Mouse (Mus musculus) induced T-regulatory cell, adult 2 months (primary cell): Measurements from ENCODE around the gene Sparc.
"Not testable (repeated sequence)": the region's sequence is repeated elsewhere in the genome, so short reads cannot be mapped to it uniquely, and the experiment has no call there.

Experiments
- DNase-seq: peaks from one replicate; pipeline ENCODE4 v3.0.0-alpha.2; 2012; ENCODE audit warnings: low read depth

The Sparc gene

GRCm38 (mm10) chr11:55436089-55436488, 13.1 kb upstream of the Sparc start:
- no peak for DNase-seq

DNA sequence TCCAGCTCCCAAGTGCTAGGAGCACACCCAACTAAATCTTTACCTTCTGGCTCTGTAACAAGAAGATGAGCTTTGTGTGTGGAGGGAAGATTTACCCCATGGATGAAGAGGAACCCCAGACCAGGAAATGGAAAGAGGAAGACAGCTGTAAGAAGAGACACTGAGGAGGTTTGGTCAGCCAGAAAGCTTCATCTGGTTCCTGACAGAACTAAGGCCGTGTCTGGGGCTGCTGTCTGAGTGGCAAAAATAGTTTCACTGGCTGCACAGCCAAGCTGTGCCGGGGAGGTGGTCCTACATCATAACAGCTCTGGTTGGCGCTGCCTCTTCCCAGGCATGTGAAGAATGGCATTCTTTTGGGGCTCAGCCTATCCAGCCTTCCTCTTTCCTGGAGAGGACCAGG, 10.0 kb upstream of the Sparc start:
- DNase-seq, result no peak

DNA sequence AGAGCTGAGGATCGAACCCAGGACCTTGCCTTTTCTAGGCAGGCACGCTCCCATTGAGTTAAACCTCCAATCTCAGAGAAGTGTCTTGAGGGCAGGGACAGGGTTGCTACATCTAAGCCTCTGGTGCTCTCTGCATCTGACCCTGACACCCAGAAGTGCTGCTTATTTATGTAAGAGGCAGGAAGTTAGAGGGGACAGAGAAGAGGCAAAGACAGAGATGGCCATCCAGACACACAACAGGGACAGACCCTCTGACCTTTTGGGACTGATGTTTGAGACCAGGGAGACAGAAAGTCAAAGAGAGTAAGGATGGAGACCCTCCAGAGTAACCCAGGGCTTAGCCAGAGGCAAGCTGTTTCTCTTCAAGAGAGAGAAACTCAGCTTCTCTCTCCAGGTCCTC, 7.0 kb upstream of the Sparc start:
- DNase-seq, result no peak

DNA sequence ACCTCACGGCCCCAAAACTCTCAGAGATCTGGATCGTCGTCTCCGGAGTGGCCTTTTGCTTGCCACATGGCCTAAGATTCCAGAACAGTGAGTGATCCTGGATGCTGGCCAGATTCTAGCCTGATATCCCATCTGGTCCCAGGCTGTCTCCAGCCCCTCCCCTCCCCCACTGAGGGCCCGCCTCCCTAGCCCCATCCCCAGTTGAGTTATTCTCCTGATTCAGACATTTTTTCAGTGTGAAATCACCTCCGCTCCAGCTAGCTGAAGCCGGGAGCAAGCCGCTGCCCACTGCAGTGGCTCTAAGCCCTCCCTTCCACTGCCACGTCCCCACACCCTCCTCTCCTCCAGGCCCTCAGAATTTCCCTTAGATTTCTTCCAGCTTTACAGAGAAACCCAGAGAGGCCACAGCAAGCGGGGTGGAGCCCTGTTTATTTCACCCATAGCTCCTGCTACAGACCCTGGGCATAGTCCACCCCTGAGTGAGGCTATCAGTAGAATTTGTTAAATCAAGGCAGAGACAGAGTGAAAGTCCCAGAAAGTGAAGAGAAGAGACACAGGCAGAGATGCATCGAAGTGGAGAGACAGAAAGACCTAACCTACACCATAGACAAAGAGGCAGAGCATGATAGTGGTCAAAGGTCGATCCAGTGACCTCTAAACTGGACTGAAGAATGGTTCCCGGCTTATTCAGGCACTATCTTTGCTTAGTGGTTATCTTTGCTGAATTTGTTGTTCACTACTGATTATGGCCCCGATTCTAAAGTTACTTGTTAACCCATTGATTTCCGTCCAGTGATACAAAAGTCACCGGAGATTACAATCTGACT, 5.4 kb upstream of the Sparc start:
- no peak for DNase-seq

- DNase-seq, result no peak
Observed at GRCm38 (mm10) chr11:55424746-55425360, 1.9 kb upstream of the Sparc start.

GRCm38 (mm10) chr11:55423756-55424155, 773 bp upstream of the Sparc start:
- no peak for DNase-seq

DNA sequence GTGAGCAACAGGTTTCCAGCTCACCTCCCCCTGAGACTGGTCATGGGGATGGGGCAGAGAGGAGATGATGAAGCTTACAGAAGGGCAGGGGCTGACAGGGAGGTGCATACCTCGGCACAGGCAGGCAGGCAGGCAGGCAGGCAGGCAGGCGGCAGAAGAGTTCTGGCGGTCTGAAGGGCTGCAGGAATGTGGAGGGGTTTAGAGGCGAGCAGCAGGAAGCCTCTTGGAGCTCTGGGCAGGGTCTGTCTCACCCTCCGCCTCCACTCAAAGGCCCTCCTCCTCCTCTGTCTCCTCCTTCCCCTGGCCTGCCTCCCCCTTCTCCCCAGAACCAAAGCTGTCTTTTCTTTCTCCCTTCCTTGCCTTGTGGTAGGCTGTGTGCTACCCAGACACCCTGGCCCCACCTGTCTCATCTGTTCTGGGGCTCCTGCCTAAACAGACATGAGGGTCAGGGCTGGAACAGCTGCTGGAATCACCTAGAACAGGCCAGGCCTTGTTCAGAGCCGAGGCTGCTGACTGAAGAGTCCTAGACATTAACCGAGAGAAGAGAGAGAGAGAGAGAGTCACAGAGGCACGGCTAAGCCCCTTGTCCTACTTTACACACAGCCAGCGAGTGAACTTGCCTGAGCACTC, 3.2 kb downstream of the Sparc start:
- no peak for DNase-seq

GRCm38 (mm10) chr11:55419296-55419677, 3.7 kb downstream of the Sparc start:
- no peak for DNase-seq

DNA sequence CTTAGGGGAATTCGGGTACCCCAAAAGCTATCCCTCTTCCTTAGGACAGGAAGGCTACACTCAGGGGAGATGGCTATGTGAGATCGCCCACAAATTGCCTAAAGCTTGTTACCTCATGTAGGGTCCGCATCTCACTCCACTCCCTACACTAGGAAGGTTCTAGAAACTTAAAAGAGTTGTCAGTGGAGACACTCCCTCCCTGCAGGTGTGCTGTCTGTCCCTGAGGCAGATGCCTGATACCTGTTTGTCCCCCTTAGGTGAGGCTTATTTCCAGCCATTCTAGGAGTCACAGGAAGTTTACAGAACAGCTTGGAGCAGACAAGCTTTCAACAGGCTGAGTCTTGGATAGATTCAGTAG, 4.3 kb downstream of the Sparc start:
- DNase-seq, result no peak

- DNase-seq, result no peak
Observed at GRCm38 (mm10) chr11:55417898-55418703, 4.9 kb downstream of the Sparc start.

DNA sequence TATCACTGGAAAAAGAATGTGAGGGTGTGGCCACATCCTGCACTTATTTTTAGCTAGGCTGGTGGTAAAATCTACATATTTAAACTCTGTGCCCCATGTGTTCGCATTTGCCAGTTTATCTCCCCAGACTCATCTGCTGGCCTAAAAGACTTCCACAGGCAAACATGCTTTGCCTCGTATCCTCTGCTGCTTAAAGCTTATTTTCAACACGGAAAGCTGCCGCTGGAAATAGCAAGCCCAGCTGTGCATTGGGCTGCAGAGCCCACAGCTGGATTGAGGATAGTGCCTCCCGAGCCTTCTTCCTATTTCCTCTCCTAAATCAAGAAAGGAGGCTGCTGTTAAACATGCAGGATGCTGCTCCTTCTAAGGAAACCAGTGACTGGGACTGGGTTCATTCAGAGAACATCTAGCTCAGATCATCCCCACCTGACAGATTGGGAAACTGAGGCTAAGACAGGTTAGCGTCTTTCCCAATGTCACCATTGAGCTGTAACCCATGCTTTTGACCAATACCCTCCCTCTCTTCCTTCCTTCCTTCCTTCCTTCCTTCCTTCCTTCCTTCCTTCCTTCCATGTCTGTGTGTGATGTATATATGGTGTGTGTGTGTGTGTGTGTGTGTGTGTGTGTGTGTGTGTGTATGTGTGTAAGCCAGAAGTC, 6.2 kb downstream of the Sparc start:
- no peak for DNase-seq

- not testable (repeated sequence) for DNase-seq
Observed at GRCm38 (mm10) chr11:55415731-55416130, 7.3 kb downstream of the Sparc start.

DNA sequence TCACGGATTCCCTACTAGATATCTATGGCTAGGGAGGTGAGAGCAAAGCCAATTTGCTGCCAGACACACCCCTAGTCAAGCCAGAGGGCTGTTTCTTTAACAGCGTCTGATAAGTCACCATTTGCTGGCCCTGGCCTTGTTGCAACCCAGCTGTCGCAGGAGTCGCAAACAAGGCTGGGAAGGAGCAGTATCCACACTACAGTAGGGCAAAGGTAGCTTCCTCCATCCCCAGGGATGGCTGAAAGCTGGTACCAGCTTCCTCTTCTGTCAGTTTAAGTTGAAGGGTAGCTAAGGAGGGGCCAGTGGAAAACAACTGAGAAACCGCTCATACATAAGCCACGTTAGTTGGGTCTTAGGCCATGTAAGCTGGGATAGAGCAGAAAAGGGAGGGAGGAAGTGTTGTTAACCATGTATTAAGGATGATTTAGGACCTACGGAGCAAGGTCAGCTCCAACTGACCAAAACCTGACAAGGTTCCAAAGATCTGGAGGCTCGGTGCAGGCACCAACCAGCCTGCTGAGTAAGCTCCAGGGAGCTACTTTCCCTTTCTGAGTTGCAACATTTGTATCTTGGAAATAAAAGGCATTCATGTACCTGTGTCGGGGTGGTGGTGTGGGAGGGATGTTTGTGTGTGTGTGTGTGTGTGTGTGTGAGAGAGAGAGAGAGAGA, 7.8 kb downstream of the Sparc start:
- no peak for DNase-seq

DNA sequence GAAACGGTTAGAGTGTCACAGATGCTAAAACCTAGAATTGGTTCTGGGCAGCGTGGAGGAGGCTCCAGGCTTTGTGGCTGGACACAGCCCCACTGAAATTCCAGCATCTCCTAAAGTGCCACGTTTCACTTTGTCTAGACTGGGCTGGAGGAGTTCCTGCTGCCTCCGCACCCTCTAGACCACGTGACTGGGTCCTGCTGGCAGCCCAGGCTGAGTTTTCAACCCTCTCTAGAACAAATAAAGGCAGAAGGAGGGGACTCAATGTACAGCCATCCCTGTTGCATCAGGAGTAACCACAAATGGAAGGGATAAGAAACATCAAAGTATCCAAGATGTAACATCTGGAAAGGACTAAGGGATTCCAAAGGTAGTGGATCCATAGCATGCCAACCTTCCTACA, 8.7 kb downstream of the Sparc start:
- no peak for DNase-seq

DNA sequence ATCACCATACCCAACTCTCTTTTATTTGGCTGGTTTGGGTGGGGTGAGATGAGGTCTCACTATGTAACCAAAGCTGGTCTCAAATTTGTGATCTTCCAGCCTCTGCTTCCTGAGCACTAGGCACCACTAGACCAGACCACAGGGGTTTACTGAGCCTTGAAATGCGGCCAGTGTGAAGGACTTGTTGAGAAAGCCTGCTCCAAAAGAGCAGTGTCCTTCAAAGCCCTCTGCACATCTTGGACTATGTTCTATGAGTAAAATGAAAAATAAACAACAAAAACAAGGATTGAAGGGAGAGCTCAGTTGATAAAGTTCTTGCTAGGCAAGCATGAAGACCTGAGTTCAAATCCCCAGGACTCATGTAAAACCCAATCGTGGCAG, 9.6 kb downstream of the Sparc start:
- no peak for DNase-seq

DNA sequence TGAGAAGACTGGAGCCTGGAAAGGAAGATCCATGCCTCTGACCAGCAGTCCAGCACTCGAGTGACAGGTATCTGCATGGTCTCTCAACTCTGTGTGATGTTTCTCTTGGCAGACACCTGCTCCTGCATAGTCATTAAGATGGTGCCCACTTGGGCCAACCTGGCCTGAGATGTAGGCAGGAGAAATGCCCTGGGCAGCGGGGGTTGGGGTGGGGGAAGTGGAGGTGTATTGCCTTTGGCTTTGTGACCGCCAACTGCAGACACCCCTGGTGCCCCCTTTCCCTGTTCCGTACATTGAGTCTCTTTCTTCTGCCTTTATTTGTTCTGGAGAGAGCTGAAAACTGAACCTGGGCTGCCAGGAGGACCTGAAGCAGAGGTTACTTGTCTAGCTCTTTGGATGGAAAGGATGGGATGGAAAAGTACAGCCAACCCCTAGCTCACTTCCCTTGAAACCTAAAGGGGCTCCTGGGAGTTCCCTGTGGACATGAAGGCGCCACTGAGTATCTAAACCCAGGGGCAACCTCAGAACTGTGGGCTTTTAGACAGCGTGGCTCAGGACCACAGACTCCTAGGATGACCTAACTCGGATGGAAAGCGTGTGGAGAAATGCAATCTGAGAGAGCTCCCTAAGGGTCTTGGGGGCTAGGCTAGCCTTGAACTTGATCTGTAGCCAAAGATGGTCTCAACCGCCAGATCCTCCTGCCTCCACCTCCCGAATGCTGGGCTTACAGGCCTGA, 10.1 kb downstream of the Sparc start:
- no peak for DNase-seq

- no peak for DNase-seq
Observed at GRCm38 (mm10) chr11:55412034-55412433, 10.9 kb downstream of the Sparc start.

GRCm38 (mm10) chr11:55410502-55410901, 12.5 kb downstream of the Sparc start:
- no peak for DNase-seq

- DNase-seq, result no peak
Observed at GRCm38 (mm10) chr11:55410005-55410404, 13.0 kb downstream of the Sparc start.

DNA sequence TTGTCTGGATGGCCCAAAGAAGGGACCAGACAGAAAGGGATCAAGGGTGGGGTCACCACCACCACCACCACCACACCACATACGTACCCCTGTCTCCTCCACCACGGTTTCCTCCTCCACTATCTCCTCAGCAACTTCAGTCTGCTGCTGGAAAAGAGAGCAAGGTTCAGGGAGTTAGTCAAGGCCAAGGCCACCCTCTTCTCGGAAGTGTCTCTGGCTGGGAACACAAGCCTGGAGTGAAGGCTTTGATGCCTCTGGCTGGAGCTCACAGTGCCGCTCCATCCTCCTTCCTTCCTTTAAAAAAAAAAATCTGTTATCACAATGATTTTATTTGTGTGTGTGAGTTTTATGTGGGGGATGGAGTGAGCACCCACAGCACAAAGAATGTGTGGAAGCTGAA, 15.8 kb downstream of the Sparc start:
- no peak for DNase-seq
